Mouse (Mus musculus): Measurements from ENCODE around the gene Tecrl.

Gene Tecrl

DNA sequence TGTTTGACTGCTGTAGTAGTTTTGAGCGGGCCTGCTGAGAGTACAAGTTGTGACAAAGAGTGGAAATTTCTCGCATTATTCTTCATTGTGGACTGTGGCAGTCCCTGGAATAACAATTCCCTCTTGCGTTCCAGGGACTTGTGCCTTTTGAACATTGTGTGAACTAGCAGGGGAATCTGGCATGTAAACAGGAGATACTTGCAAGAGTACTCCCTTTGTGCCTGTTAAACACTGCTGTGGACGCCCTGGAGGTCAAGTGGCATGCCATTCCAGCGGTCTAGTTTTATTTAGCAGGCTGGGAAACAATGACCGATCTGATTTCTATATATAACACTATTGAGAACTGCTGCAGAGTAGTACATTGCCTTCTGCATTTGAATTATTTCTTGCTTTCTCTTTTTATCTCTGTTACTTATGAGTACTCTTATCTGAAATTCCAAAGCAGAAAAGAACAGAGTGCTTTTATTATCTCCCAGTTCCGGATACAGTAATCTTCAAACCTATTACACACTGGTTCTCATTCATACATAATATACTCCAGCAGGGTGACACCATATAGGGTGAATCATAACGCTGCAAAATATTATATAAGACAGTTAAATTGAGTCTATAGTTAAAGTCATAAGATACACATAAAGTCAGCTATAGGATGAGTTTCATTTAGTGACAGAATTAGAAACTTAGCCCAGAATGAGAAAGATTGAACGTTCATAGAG lies at the start of gene Tecrl:
Tecrl (minus strand) TSS at position 350 of the 716 bp plus-strand sequence.
- DNase-seq: peak; percentile 98

DNA sequence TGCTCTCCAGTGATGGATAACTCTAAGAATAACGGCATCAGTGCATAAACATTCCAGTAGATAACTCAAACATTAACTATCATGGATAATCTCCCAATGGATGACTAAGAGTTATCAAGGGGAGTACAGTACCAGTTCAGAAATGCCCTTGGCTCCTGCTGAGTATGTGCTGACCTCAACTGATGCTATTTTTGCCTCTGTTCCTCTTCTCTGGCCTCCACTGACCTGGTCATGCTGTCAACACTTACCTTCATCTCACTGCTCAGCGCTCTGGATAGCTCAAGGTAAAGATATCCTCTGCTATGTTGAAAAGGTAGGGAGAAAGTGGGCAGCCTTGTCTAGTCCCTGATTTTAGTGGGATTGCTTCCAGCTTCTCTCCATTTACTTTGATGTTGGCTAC lies 30.0 kb upstream of the Tecrl start:
- peak; percentile 90 for DNase-seq

DNA sequence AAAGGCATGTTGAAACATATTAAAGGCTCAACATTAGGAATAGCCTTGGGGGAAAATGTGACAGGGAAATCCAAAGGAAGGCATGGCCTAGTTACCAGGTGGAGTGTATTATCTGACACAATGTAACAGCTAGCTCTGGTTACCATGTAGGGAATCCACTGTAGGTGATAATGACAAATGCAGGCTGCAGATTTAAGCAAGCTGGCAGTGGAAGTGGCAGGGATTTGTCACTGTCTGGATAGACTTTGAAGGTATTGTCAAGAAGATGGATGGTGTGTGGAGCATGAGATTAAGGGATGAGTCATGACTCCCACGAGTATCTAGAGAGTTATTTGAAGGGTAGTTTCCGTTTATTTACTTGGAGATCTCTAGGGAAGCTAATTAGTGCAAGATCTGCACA lies 3.4 kb downstream of the Tecrl start:
- peak; percentile 83 for DNase-seq

DNA sequence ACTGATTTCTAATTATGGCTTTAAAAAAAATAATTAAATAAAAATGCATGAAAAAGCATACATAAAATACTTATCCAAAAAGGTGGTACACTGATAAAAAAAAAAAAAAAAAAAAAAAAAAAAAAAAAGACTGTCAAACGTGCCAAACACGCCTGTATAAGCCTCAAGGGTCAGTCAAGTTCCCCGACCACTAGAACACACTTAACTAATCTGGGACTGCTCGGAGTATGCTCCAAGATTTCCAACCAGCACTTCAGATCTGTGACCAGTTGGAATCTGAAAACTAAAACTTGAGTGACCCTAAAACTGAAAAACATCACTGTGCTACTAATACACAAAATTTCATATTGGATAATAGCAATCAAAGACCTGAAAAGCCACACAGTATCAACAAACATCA lies 15.9 kb downstream of the Tecrl start:
- no peak for DNase-seq

DNA sequence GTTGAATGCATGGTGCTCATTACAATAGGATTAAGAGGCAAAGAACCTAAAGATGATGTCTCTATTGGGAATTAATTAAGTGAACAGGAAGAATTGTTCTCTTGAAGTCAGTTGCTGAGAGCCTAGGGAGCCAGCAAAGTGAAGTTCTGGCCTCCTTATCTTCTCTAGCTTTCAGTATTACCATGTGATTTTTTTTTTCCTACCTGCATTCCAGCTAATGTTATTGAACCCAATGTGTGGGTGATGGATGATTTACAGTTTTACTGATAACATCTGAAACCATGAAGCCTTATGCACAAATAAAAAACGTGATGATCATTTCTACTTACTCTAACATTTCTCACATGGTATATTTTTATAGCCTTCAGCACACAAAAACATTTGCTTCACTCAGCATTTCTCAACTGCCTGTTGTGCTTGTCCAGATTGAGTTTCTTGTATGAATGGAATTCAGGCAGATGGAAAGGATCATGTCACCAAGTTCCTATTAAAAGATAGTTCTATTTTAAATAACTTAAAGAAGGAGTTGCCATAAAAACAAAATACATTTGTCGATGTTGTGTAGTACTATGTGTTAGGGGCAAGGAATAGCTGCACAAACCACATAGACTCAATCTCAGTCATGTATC lies 87.7 kb downstream of the Tecrl start:
- DNase-seq: no peak

DNA sequence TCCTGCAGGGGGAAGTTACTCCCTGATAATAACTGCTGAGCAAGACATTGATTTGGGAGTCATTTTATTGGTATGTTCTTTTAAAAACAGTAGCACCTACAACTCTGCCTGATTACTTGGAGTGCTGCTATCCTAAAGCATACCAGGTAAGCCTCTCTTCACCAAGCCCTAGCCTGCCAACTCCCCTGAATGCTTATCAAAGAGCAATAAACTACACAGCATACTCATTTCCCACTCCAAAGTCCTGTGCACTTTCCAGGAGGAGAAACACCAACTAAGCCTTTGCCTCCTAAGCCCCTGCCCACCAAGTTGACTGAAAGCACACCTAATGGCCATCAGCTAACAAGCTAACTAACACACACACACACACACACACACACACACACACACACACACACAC lies 94.9 kb downstream of the Tecrl start:
- no peak for DNase-seq

DNA sequence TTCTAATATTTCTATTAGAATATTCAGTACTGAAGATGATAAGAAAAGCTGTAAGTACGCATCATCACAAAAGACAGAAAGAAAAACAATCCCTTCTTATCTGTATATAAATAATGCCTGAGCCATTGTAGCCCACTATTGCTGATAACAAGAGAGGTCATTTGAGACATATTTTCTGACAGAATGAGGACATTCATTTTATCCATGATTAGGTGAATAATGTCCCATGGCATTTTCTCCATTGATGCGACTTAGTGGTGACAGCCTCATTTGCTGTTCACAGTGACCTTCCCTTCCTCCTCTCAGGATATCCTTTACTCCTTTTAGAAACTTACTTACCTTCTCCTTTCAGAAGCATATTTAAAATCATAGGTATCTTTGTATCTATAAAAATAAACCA lies 100.9 kb downstream of the Tecrl start:
- no peak for DNase-seq

DNA sequence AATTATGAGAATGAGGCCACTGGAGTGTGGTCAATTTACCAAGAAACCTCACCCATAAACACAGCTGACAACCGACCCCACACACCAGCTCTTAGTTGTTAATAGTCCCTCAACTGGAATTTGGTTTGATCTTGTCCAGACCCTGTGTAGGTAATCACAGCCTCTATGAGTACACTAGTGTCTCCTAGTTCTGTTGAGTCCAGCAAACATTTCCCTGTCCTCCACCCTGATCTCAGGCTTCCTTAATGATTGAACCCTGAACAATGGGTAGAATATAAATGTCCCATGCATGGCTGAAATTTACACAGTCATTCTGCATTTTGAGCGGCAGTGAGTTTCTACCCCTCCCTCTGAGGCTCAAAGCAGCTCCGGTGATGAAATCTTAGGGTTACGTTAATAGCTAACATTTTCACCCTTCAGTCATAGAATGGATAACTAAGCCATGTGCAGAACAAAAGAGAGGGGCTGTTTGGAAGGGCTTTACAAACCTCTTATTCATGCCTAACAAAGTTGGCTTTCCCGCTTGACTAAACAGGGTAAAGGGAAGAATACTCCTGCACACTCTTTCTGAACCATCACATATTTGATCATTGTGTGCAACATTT lies 116.0 kb downstream of the Tecrl start:
- DNase-seq: no peak

Data from heart, adult 11 months (tissue).